Mouse (Mus musculus): ENCODE results near the gene Itgb2l.

GRCm38 (mm10) chr16:96454086-96454485 lies 10.7 kb upstream of the Itgb2l start:
- TF ChIP-seq CTCF (IDR thresholded peaks at IDR 0.05; ENCODE audit: low read depth) (no peak), EP300 (IDR thresholded peaks at IDR 0.05; ENCODE audit: low read depth) (no peak)
